Mouse (Mus musculus) embryonic facial prominence, embryonic 14.5 days (tissue): ENCODE data around the gene Eif3k. TPM values are rescaled to one million over a fixed set of nuclear protein-coding genes. Genes with fewer than 3 reads are reported as not detected.
A peak's percentile ranks its signal among the peaks of the same experiment; 100 is the strongest.

Source experiments
- ATAC-seq: fragments of 200-750 bp; cut with Nextera tagmentation; 2 replicates; pipeline ENCODE4 v1.8.0; 2017; ENCODE audit warnings: low read depth, moderate number of reproducible peaks, moderate TSS enrichment
- DNase-seq: peaks from one replicate; pipeline ENCODE4 v3.0.0-alpha.2; 2015; ENCODE audit warnings: low spot score
- H3K27ac ChIP-seq: fragments of 300-500 bp; sonication (generic); replicated peaks from 2 replicates; pipeline ENCODE4 v1.5.1; 2014; ENCODE audit warnings: low read depth, mild to moderate bottlenecking, low read length, moderate library complexity
- H3K27me3 ChIP-seq: fragments of 300-500 bp; sonication (generic); replicated peaks from 2 replicates; pipeline ENCODE4 v1.6.1; 2014; ENCODE audit warnings: low read length; ENCODE audit not compliant: control insufficient read depth, insufficient read depth
- H3K36me3 ChIP-seq: fragments of 300-500 bp; sonication (generic); 2 replicates; pipeline ENCODE4 v1.6.1; 2014; ENCODE audit warnings: low read length, mixed read lengths; ENCODE audit not compliant: control insufficient read depth, insufficient read depth
- H3K4me1 ChIP-seq: fragments of 300-500 bp; sonication (generic); 2 replicates; pipeline ENCODE4 v1.6.1; 2014; ENCODE audit warnings: antibody characterized with exemption, low read length; ENCODE audit not compliant: control insufficient read depth, insufficient read depth
- H3K4me2 ChIP-seq: fragments of 300-500 bp; sonication (generic); 2 replicates; pipeline ENCODE4 v1.6.1; 2014; ENCODE audit warnings: low read depth, mild to moderate bottlenecking, low read length, moderate library complexity, mixed read lengths
- H3K4me3 ChIP-seq: fragments of 300-500 bp; sonication (generic); 2 replicates; pipeline ENCODE4 v1.5.1; 2014; ENCODE audit warnings: low read depth, mild to moderate bottlenecking, low read length
- H3K9ac ChIP-seq: fragments of 300-500 bp; sonication (generic); 2 replicates; pipeline ENCODE4 v1.6.1; 2014; ENCODE audit warnings: low read depth, mild to moderate bottlenecking, low read length, moderate library complexity, mixed read lengths
- H3K9me3 ChIP-seq: fragments of 300-500 bp; sonication (generic); 2 replicates; pipeline ENCODE4 v1.6.1; 2016; ENCODE audit warnings: low read length; ENCODE audit not compliant: control insufficient read depth
- WGBS: fragments of 180-500 bp; shearing (Covaris S2); extraction: QIAGEN DNeasy Blood & Tissue Kit; methylation state at CpG from one replicate; pipeline ENCODE4 v1.1.7; 2014; 5-methylcytosine and 5-hydroxymethylcytosine counted together
- polyA plus RNA-seq: library from polyadenylated mRNA; unstranded; fragments of >200 nt; fragmentation: Nextera tagmentation; extraction: Ambion mirVana; gene quantifications from 2 replicates; pipeline ENCODE4 v1.2.1, GENCODE M21; 2014

Gene Eif3k
- polyA plus RNA-seq, 1 experiment from 2014 or later: 403 TPM

DNA sequence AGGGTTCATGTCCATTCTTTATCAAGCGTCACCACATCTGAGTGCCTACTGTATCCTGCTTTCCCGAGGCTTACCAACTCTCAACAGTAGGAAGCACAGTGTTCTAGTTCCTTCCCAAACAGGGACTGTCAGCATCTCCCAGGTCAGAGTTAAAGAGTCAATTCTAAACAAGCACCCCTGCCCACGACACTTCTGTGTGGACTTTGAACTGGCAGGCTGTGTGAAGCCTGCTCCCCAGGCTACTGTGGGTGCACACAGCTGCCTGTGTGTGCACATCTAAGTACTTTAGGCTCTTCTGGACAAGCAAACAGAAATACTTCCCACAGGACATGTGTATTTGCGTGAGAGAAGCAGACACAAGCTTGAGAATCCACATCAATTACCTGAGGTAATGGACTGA lies 40.1 kb downstream of the Eif3k start:
- H3K27ac ChIP-seq: peak overlapping the region; percentile 70
- ATAC-seq (no peak), DNase-seq (no peak)
- 61% methylated on average over 4 of the region's 4 CpGs for WGBS
- no peak overlapping the region for H3K4me3 ChIP-seq
- no peaks in the 10 kb centered on the region for H3K27me3 ChIP-seq
- no peak overlapping the region for H3K9ac ChIP-seq
- peaks cover 8% of the 10 kb centered on the region; the same call in 1 of the 2 replicates for H3K36me3 ChIP-seq
- peaks cover 55% of the 10 kb centered on the region for H3K4me1 ChIP-seq
- H3K4me2 ChIP-seq: no peak overlapping the region
- H3K9me3 ChIP-seq: no peaks in the 10 kb centered on the region

GRCm38 (mm10) chr7:28941129-28941528 lies 40.5 kb downstream of the Eif3k start:
- H3K36me3 ChIP-seq: peaks cover 11% of the 10 kb centered on the region; the same call in 1 of the 2 replicates
- ATAC-seq: no peak
- no peak for DNase-seq
- H3K4me3 ChIP-seq: no peak overlapping the region
- H3K27me3 ChIP-seq: no peaks in the 10 kb centered on the region
- no peak overlapping the region for H3K4me2 ChIP-seq
- H3K9me3 ChIP-seq: no peaks in the 10 kb centered on the region
- H3K4me1 ChIP-seq: peaks cover 51% of the 10 kb centered on the region
- H3K9ac ChIP-seq: no peak overlapping the region
- WGBS: 57% methylated on average over 4 of the region's 4 CpGs
- H3K27ac ChIP-seq: peak overlapping the region; percentile 70; the same call in 1 of the 2 replicates

DNA sequence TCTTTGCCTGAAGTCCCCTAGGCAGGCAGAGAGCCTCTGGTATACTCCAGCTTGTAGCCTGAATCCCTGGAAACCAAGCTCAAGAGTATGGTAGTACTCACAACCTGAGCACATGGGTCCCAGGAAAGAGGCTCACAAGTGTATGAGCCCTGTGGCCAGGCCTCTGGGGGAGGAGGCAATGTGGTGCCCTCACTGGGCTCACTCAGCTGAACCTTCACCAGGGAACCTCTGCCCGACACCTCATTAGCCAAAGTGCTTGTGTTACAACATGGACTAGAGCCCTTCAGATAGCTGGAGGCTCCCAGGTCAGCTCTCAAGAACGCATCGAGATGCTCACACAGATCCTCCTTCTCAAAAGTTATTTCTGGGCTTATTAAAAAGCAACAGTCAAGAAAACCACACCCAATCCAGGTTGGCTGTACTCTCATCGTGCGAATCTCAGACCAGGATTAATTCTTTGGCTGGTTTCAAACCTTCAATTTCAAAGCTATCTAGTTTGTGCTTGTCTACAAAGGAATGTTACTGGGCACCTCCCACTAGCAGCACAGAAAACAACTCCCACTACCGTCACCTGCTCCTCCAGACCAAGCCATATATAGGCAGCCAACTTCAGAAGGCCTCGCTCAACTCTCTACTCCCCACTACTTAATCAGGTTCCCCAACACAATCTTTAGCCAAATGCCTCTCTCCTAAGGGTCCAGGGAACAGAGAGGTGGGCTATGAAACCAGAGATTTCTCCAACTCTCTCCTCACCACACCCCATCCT lies 42.1 kb downstream of the Eif3k start:
- Histone ChIP-seq H3K27ac (peak overlapping the region; percentile 68), H3K36me3 (peaks cover 16% of the 10 kb centered on the region; the same call in 1 of the 2 replicates), H3K4me3 (no peak overlapping the region), H3K4me1 (peaks cover 35% of the 10 kb centered on the region), H3K9ac (no peak overlapping the region), H3K27me3 (no peaks in the 10 kb centered on the region), H3K4me2 (no peak overlapping the region), H3K9me3 (no peaks in the 10 kb centered on the region)
- 73% methylated on average over 7 of the region's 7 CpGs for WGBS
- no peak for ATAC-seq
- DNase-seq: no peak

- peaks cover 31% of the 10 kb centered on the region for H3K4me1 ChIP-seq
- ATAC-seq: no peak
These were observed 43.0 kb downstream of the Eif3k start for GRCm38 (mm10) chr7:28938654-28939053.

DNA sequence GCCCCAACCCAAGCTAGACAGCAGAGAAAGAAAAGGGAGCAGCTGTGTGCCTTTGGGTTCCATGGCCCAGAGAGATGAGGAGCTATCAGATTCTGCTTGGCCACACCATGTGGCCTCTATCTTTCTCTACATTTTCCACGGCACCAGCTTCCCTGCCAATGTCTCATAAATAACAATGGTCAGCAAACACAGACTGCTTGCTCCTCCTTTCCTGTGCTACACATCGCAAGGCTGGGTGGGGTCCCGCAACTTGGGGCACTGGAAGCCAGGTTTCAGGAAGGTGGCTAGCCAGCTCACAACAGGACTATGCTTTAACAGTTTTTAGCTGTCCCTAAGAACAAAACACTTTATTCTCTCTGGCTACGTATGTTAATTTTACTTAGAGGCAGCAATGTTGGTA lies 44.9 kb downstream of the Eif3k start:
- no peaks in the 10 kb centered on the region for H3K9me3 ChIP-seq
- H3K9ac ChIP-seq: 0 out of 2 replicates have a peak overlapping the region, but pooled peaks have one; percentile 23
- no peak for DNase-seq
- 69% methylated on average over 4 of the region's 4 CpGs for WGBS
- H3K36me3 ChIP-seq: peaks cover 12% of the 10 kb centered on the region; the same call in 1 of the 2 replicates
- H3K27me3 ChIP-seq: no peaks in the 10 kb centered on the region
- peak overlapping the region; percentile 39; the same call in 1 of the 2 replicates for H3K27ac ChIP-seq
- H3K4me1 ChIP-seq: peaks cover 21% of the 10 kb centered on the region
- H3K4me2 ChIP-seq: no peak overlapping the region
- no peak for ATAC-seq
- no peak overlapping the region for H3K4me3 ChIP-seq

More at GRCm38 (mm10) chr7:28938654-28939053, 43.0 kb downstream of the Eif3k start:
- no peak overlapping the region for H3K4me3 ChIP-seq
- H3K36me3 ChIP-seq: peaks cover 16% of the 10 kb centered on the region; the same call in 1 of the 2 replicates
- H3K27ac ChIP-seq: peak overlapping the region; percentile 68; the same call in 1 of the 2 replicates
- no peak overlapping the region for H3K9ac ChIP-seq
- H3K4me2 ChIP-seq: no peak overlapping the region
- no peak for DNase-seq
- 44% methylated on average over 4 of the region's 4 CpGs for WGBS
- no peaks in the 10 kb centered on the region for H3K27me3 ChIP-seq
- H3K9me3 ChIP-seq: no peaks in the 10 kb centered on the region

- ATAC-seq (no peak), DNase-seq (no peak)
- no peak overlapping the region for H3K27ac ChIP-seq
- peaks cover 32% of the 10 kb centered on the region for H3K4me1 ChIP-seq
- no peak overlapping the region for H3K4me2 ChIP-seq
- H3K27me3 ChIP-seq: no peaks in the 10 kb centered on the region
- WGBS: 88% methylated on average over 2 of the region's 2 CpGs
- no peak overlapping the region for H3K9ac ChIP-seq
- no peak overlapping the region for H3K4me3 ChIP-seq
- no peaks in the 10 kb centered on the region for H3K9me3 ChIP-seq
- 0 out of 2 replicates have a peak, but pooled peaks cover 8% of the 10 kb centered on the region for H3K36me3 ChIP-seq
These were observed 47.8 kb downstream of the Eif3k start for GRCm38 (mm10) chr7:28933825-28934224.

DNA sequence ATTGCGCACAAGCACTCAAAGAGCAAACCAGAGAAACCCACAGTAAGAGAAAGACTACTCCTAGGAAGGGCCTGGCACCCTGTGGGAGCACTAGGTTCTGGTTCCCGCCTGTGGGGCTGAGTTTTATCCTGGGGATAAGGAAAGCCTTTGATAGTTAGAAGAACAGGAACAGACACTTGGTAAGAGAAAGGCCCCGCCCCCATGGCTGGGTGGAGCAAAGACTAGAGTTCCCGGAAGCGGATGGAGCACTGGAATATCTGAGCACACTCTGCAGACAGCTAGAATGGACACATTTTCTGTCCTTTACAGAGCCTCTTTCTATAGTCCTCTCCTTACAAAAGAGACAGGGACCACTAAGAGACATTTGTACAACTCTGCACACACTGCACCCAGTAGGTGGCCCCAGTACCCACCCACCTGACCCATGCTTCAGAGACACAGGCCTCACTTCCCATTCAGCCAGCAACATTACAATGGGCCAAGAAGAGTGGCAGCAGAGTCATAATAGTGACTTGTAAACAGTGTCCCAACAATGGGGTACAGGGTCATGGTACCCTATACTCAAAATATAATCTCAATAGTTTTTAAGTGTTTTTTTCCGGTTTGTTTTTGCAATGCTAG lies 49.1 kb downstream of the Eif3k start:
- H3K9me3 ChIP-seq: no peaks in the 10 kb centered on the region
- no peak overlapping the region for H3K27ac ChIP-seq
- peaks cover 29% of the 10 kb centered on the region for H3K4me1 ChIP-seq
- ATAC-seq: 0 out of 2 replicates have a peak, but pooled peaks have one; percentile 20
- DNase-seq: peak; percentile 57
- no peak overlapping the region for H3K9ac ChIP-seq
- H3K27me3 ChIP-seq: no peaks in the 10 kb centered on the region
- H3K36me3 ChIP-seq: 0 out of 2 replicates have a peak, but pooled peaks cover 8% of the 10 kb centered on the region
- no peak overlapping the region for H3K4me2 ChIP-seq
- WGBS: 66% methylated on average over 6 of the region's 6 CpGs
- no peak overlapping the region for H3K4me3 ChIP-seq

- DNase-seq (no peak), ATAC-seq (no peak)
- no peak overlapping the region for H3K4me2 ChIP-seq
- H3K27me3 ChIP-seq: no peaks in the 10 kb centered on the region
- H3K4me1 ChIP-seq: peaks cover 29% of the 10 kb centered on the region
- no peak overlapping the region for H3K4me3 ChIP-seq
- H3K27ac ChIP-seq: no peak overlapping the region; the same call in 1 of the 2 replicates
- H3K9ac ChIP-seq: no peak overlapping the region
- WGBS: 85% methylated on average over 4 of the region's 4 CpGs
- H3K9me3 ChIP-seq: no peaks in the 10 kb centered on the region
- H3K36me3 ChIP-seq: 0 out of 2 replicates have a peak, but pooled peaks cover 8% of the 10 kb centered on the region
These were observed 50.0 kb downstream of the Eif3k start for GRCm38 (mm10) chr7:28931695-28932039.
